Mouse (Mus musculus): ENCODE data around the gene L3mbtl2. TPM values are rescaled to one million over a fixed set of nuclear protein-coding genes. Genes with fewer than 3 reads are reported as not detected.

The L3mbtl2 gene
- total and polyA plus RNA-seq, 3 experiments = 56.7 to 58.1 TPM; not detected in 1

- no peaks in the 10 kb centered on the region for H3K9me3 ChIP-seq (replicated peaks; ENCODE audit: insufficient read depth, low read length)
- peaks cover 22% of the 10 kb centered on the region for H3K79me2 ChIP-seq (ENCODE audit: control insufficient read depth, insufficient read depth, low read length, poor library complexity)
- H3K27me3 ChIP-seq (ENCODE audit: control insufficient read depth in 1 of 2, insufficient read depth in 2 of 2, low read length in 2 of 2) = no peaks in the 10 kb centered on the region
- no peak for TF ChIP-seq HCFC1 (IDR thresholded peaks at IDR 0.05; ENCODE audit: low read depth, low read length)
- peak; percentile 26 to 48 (median 45); a peak in 5 of 6 replicates for TF ChIP-seq CTCF (IDR thresholded peaks at IDR 0.05 in 2 of 3, conservative IDR thresholded peaks at IDR 0.05 in 1 of 3; ENCODE audit: control insufficient read depth in 1 of 3, insufficient read depth in 1 of 3, low read depth in 2 of 3, low read length in 3 of 3, poor library complexity in 1 of 3, severe bottlenecking in 1 of 3)
- no peak for TF ChIP-seq GABPA (IDR thresholded peaks at IDR 0.05; ENCODE audit: low read depth, low read length)
- TF ChIP-seq MXI1 (IDR thresholded peaks at IDR 0.05; ENCODE audit: low read depth, low read length) = no peak
- TF ChIP-seq E2F4 (IDR thresholded peaks at IDR 0.05; ENCODE audit: borderline replicate concordance, low read depth, low read length) = no peak
- 0 out of 2 replicates have a peak, but pooled peaks have one; percentile 8 for TF ChIP-seq SMC3 (IDR thresholded peaks at IDR 0.05; ENCODE audit: low read depth, low read length)
- no peak overlapping the region for H3K4me3 ChIP-seq (ENCODE audit: control insufficient read depth in 1 of 2, insufficient read depth in 1 of 2, low read depth in 2 of 2, low read length in 2 of 2)
- H3K27ac ChIP-seq (ENCODE audit: control insufficient read depth, low read depth, low read length) = no peak overlapping the region
- peaks cover 6 to 8% of the 10 kb centered on the region in 2 experiments; a peak in 2 of 4 replicates for H3K4me1 ChIP-seq (ENCODE audit: control insufficient read depth in 1 of 2, insufficient read depth in 2 of 2, low read length in 2 of 2)
- H3K9ac ChIP-seq (ENCODE audit: control insufficient read depth, low read depth, low read length, poor library complexity, severe bottlenecking) = no peak overlapping the region
- H3K36me3 ChIP-seq (ENCODE audit: control insufficient read depth in 1 of 2, insufficient read depth in 2 of 2, low read length in 2 of 2) = peaks cover 5 to 8% of the 10 kb centered on the region in 2 experiments; a peak in 3 of 4 replicates
- peak; percentile 48 for DNase-seq (ENCODE audit: low read depth, low spot score)
These were observed 3.3 kb downstream of the L3mbtl2 start for GRCm38 (mm10) chr15:81666957-81667356.

GRCm38 (mm10) chr15:81670231-81670640 is 6.5 kb downstream of the L3mbtl2 start:
- peaks cover under 1 to 3% of the 10 kb centered on the region in 2 experiments; a peak in 2 of 4 replicates for H3K4me1 ChIP-seq (ENCODE audit: control insufficient read depth in 1 of 2, insufficient read depth in 2 of 2, low read length in 2 of 2)
- no peak overlapping the region for H3K27ac ChIP-seq (ENCODE audit: control insufficient read depth, low read depth, low read length)
- H3K27me3 ChIP-seq (ENCODE audit: control insufficient read depth in 1 of 2, insufficient read depth in 2 of 2, low read length in 2 of 2) = no peaks in the 10 kb centered on the region
- peaks cover 8% of the 10 kb centered on the region for H3K79me2 ChIP-seq (ENCODE audit: control insufficient read depth, insufficient read depth, low read length, poor library complexity)
- no peak overlapping the region for H3K9ac ChIP-seq (ENCODE audit: control insufficient read depth, low read depth, low read length, poor library complexity, severe bottlenecking)
- peaks cover under 1 to 8% of the 10 kb centered on the region in 2 experiments; a peak in 3 of 4 replicates for H3K36me3 ChIP-seq (ENCODE audit: control insufficient read depth in 1 of 2, insufficient read depth in 2 of 2, low read length in 2 of 2)
- no peaks in the 10 kb centered on the region for H3K9me3 ChIP-seq (replicated peaks; ENCODE audit: insufficient read depth, low read length)
- H3K4me3 ChIP-seq (ENCODE audit: control insufficient read depth in 1 of 2, insufficient read depth in 1 of 2, low read depth in 2 of 2, low read length in 2 of 2) = no peak overlapping the region
- DNase-seq (ENCODE audit: low read depth, low spot score) = peak; percentile 65
- TF ChIP-seq SIN3A (IDR thresholded peaks at IDR 0.05; ENCODE audit: low read length) (peak; percentile 35; the same call in 1 of the 2 replicates), UBTF (IDR thresholded peaks at IDR 0.05; ENCODE audit: borderline replicate concordance, insufficient read depth, low read depth, low read length) (no peak), RAD21 (IDR thresholded peaks at IDR 0.05; ENCODE audit: low read depth, low read length) (peak; percentile 74), MAFK (IDR thresholded peaks at IDR 0.05; ENCODE audit: borderline replicate concordance, low read depth, low read length) (no peak), ZKSCAN1 (IDR thresholded peaks at IDR 0.05; ENCODE audit: low read depth, low read length) (no peak), CTCF (IDR thresholded peaks at IDR 0.05 in 2 of 3, conservative IDR thresholded peaks at IDR 0.05 in 1 of 3; ENCODE audit: control insufficient read depth in 1 of 3, insufficient read depth in 1 of 3, low read depth in 2 of 3, low read length in 3 of 3, poor library complexity in 1 of 3, severe bottlenecking in 1 of 3) (peak; percentile 67 to 81 (median 69)), ZC3H11A (IDR thresholded peaks at IDR 0.05; ENCODE audit: low read depth, low read length) (peak; percentile 56), SMC3 (IDR thresholded peaks at IDR 0.05; ENCODE audit: low read depth, low read length) (peak; percentile 79), ZNF384 (IDR thresholded peaks at IDR 0.05; ENCODE audit: low read depth, low read length) (0 out of 2 replicates have a peak, but pooled peaks have one; percentile 15)

- no peaks in the 10 kb centered on the region for H3K9me3 ChIP-seq (replicated peaks; ENCODE audit: insufficient read depth, low read length)
- H3K4me1 ChIP-seq (ENCODE audit: control insufficient read depth in 1 of 2, insufficient read depth in 2 of 2, low read length in 2 of 2) = no peaks in the 10 kb centered on the region
- H3K36me3 ChIP-seq (ENCODE audit: control insufficient read depth in 1 of 2, insufficient read depth in 2 of 2, low read length in 2 of 2) = peaks cover 0 to 4% of the 10 kb centered on the region in 2 experiments; a peak in 2 of 4 replicates
- H3K79me2 ChIP-seq (ENCODE audit: control insufficient read depth, insufficient read depth, low read length, poor library complexity) = no peaks in the 10 kb centered on the region
- no peak overlapping the region for H3K4me3 ChIP-seq (ENCODE audit: control insufficient read depth in 1 of 2, insufficient read depth in 1 of 2, low read depth in 2 of 2, low read length in 2 of 2)
- no peak overlapping the region for H3K9ac ChIP-seq (ENCODE audit: control insufficient read depth, low read depth, low read length, poor library complexity, severe bottlenecking)
- H3K27ac ChIP-seq (ENCODE audit: control insufficient read depth, low read depth, low read length) = no peak overlapping the region
- no peaks in the 10 kb centered on the region for H3K27me3 ChIP-seq (ENCODE audit: control insufficient read depth in 1 of 2, insufficient read depth in 2 of 2, low read length in 2 of 2)
- no peak for DNase-seq (ENCODE audit: low read depth, low spot score)
- TF ChIP-seq HCFC1 (IDR thresholded peaks at IDR 0.05; ENCODE audit: low read depth, low read length) (no peak), POLR2AphosphoS2 (IDR thresholded peaks at IDR 0.05; ENCODE audit: low read length) (no peak), GATA1 (IDR thresholded peaks at IDR 0.05; ENCODE audit: low read depth, low read length) (no peak), ELF1 (IDR thresholded peaks at IDR 0.05; ENCODE audit: low read depth, low read length) (no peak), TAL1 (IDR thresholded peaks at IDR 0.05; ENCODE audit: low read length) (no peak), SMC3 (IDR thresholded peaks at IDR 0.05; ENCODE audit: low read depth, low read length) (no peak), ZMIZ1 (IDR thresholded peaks at IDR 0.05; ENCODE audit: low read depth, low read length) (no peak), CHD2 (IDR thresholded peaks at IDR 0.05; ENCODE audit: low read length) (no peak), NELFE (IDR thresholded peaks at IDR 0.05; ENCODE audit: low read depth, low read length) (no peak), CHD1 (IDR thresholded peaks at IDR 0.05; ENCODE audit: low read depth, low read length) (no peak), TBP (IDR thresholded peaks at IDR 0.05; ENCODE audit: low read depth, low read length) (no peak), POLR2A (IDR thresholded peaks at IDR 0.05; ENCODE audit: control insufficient read depth in 1 of 2, insufficient read depth in 1 of 2, low read depth in 1 of 2, low read length in 2 of 2, poor library complexity in 1 of 2) (no peak), MYB (IDR thresholded peaks at IDR 0.05; ENCODE audit: low read depth, low read length) (no peak), GABPA (IDR thresholded peaks at IDR 0.05; ENCODE audit: low read depth, low read length) (no peak), RAD21 (IDR thresholded peaks at IDR 0.05; ENCODE audit: low read depth, low read length) (no peak), MAFK (IDR thresholded peaks at IDR 0.05; ENCODE audit: borderline replicate concordance, low read depth, low read length) (no peak), ZC3H11A (IDR thresholded peaks at IDR 0.05; ENCODE audit: low read depth, low read length) (no peak), SIN3A (IDR thresholded peaks at IDR 0.05; ENCODE audit: low read length) (no peak)
These were observed 12.9 kb downstream of the L3mbtl2 start for GRCm38 (mm10) chr15:81676637-81677036.
